Mouse (Mus musculus) liver, adult 2 months (tissue): Measurements from ENCODE around the gene Tns4. TPM values are rescaled to one million over a fixed set of nuclear protein-coding genes. Genes with fewer than 3 reads are reported as not detected.

Source experiments
- DNase-seq: peaks from one replicate; pipeline ENCODE4 v3.0.0-alpha.2; 2011; ENCODE audit warnings: low read depth, low spot score; ENCODE audit errors: extremely low read depth
- H3K27ac ChIP-seq: fragments of 200-500 bp; replicated peaks from 2 replicates; pipeline ENCODE4 v1.5.1; 2012; ENCODE audit warnings: low read depth, mild to moderate bottlenecking, control low read depth, inconsistent platforms, low read length; ENCODE audit not compliant: insufficient read depth
- H3K27me3 ChIP-seq: fragments of 200-500 bp; 2 replicates; pipeline ENCODE4 v1.6.1; 2012; ENCODE audit warnings: mild to moderate bottlenecking, moderate library complexity, low read length, inconsistent platforms; ENCODE audit not compliant: control insufficient read depth, insufficient read depth
- H3K36me3 ChIP-seq: fragments of 200-500 bp; 2 replicates; pipeline ENCODE4 v1.6.1; 2012; ENCODE audit warnings: low read length, inconsistent platforms; ENCODE audit not compliant: control insufficient read depth, insufficient read depth
- H3K4me1 ChIP-seq: fragments of 200-500 bp; 2 replicates; pipeline ENCODE4 v1.6.1; 2011; ENCODE audit warnings: low read length; ENCODE audit not compliant: control insufficient read depth, insufficient read depth
- H3K4me3 ChIP-seq: fragments of 200-500 bp; 2 replicates; pipeline ENCODE4 v1.5.1; 2011; ENCODE audit warnings: low read depth, mild to moderate bottlenecking, control low read depth, low read length, moderate library complexity; ENCODE audit not compliant: insufficient read depth
- H3K79me2 ChIP-seq: fragments of 200-500 bp; 2 replicates; pipeline ENCODE4 v1.6.1; 2012; ENCODE audit warnings: inconsistent platforms, mild to moderate bottlenecking, low read length, moderate library complexity; ENCODE audit not compliant: control insufficient read depth, insufficient read depth
- H3K9ac ChIP-seq: fragments of 200-500 bp; 2 replicates; pipeline ENCODE4 v1.6.1; 2012; ENCODE audit warnings: low read depth, mild to moderate bottlenecking, control low read depth, inconsistent platforms, low read length
- CTCF ChIP-seq: fragments of 200-500 bp; IDR thresholded peaks from 2 replicates; pipeline ENCODE4 v1.5.1; 2011; ENCODE audit warnings: low read depth, low read length, control low read depth
- POLR2A ChIP-seq: fragments of 200-500 bp; IDR thresholded peaks from 2 replicates; pipeline ENCODE4 v1.6.1; 2011; ENCODE audit warnings: low read length, control low read depth; ENCODE audit not compliant: insufficient read depth; ENCODE audit errors: extremely low read depth
- WGBS: fragments of 180-500 bp; shearing (Covaris S2); methylation state at CpG from one replicate; pipeline ENCODE4 v1.1.7; 2018; 5-methylcytosine and 5-hydroxymethylcytosine counted together
- polyA plus RNA-seq: library from polyadenylated mRNA; depleted of rRNA; stranded (reverse); fragments of >200 nt; gene quantifications from 2 replicates; pipeline ENCODE4 v1.2.3, GENCODE M21; 2012; rRNA removed
- total RNA-seq: library from RNA; depleted of rRNA; stranded (reverse); fragments of >200 nt; gene quantifications from 2 replicates; pipeline ENCODE4 v1.2.3, GENCODE M21; 2014; rRNA removed

Gene Tns4
- total RNA-seq (0.27 and 0.46 TPM in 2 replicates), polyA plus RNA-seq (0.27 and 1.2 TPM in 2 replicates)

GRCm38 (mm10) chr11:99089077-99089601, at the start of gene Tns4:
Gene Tns4 (minus strand): TSS chr11:99089306.
- no peak within 1 kb of the TSS for H3K27ac ChIP-seq
- TF ChIP-seq POLR2A = no peak
- TF ChIP-seq CTCF = no peak
- no peak within 1 kb of the TSS for H3K9ac ChIP-seq
- no peak within 1 kb of the TSS for H3K4me3 ChIP-seq
- no peaks in the 10 kb centered on the region for H3K27me3 ChIP-seq
- H3K4me1 ChIP-seq = no peaks in the 10 kb centered on the region
- DNase-seq = no peak
- 66% methylated on average over 14 of the region's 14 CpGs for WGBS
- no peaks in the 10 kb centered on the region for H3K79me2 ChIP-seq
- H3K36me3 ChIP-seq = no peaks in the 10 kb centered on the region

GRCm38 (mm10) chr11:99137385-99137784, 48.3 kb upstream of the Tns4 start:
- H3K27ac ChIP-seq = no peak overlapping the region
- 72% methylated on average over 4 of the region's 4 CpGs for WGBS
- H3K27me3 ChIP-seq = no peaks in the 10 kb centered on the region
- no peaks in the 10 kb centered on the region for H3K36me3 ChIP-seq
- TF ChIP-seq POLR2A (no peak), CTCF (no peak)
- H3K4me3 ChIP-seq = no peak overlapping the region
- H3K4me1 ChIP-seq = peaks cover 8% of the 10 kb centered on the region
- no peaks in the 10 kb centered on the region for H3K79me2 ChIP-seq
- H3K9ac ChIP-seq = no peak overlapping the region
- DNase-seq = no peak

- H3K9ac ChIP-seq = no peak overlapping the region
- no peaks in the 10 kb centered on the region for H3K36me3 ChIP-seq
- peaks cover 5% of the 10 kb centered on the region; the same call in 1 of the 2 replicates for H3K4me1 ChIP-seq
- H3K79me2 ChIP-seq = no peaks in the 10 kb centered on the region
- 88% methylated on average over 4 of the region's 4 CpGs for WGBS
- no peak for DNase-seq
- TF ChIP-seq CTCF (no peak), POLR2A (no peak)
- no peak overlapping the region for H3K27ac ChIP-seq
- no peaks in the 10 kb centered on the region for H3K27me3 ChIP-seq
- H3K4me3 ChIP-seq = no peak overlapping the region
These were observed 47.9 kb upstream of the Tns4 start for GRCm38 (mm10) chr11:99136961-99137360.

- Histone ChIP-seq H3K9ac (no peak overlapping the region), H3K4me3 (no peak overlapping the region), H3K36me3 (no peaks in the 10 kb centered on the region), H3K27ac (no peak overlapping the region), H3K4me1 (0 out of 2 replicates have a peak, but pooled peaks cover under 1% of the 10 kb centered on the region), H3K79me2 (no peaks in the 10 kb centered on the region), H3K27me3 (no peaks in the 10 kb centered on the region)
- WGBS = 97% methylated on average over 3 of the region's 3 CpGs
- TF ChIP-seq CTCF (no peak), POLR2A (no peak)
- DNase-seq = no peak
These were observed 47.3 kb upstream of the Tns4 start for GRCm38 (mm10) chr11:99136361-99136760.

GRCm38 (mm10) chr11:99135047-99135440, 45.9 kb upstream of the Tns4 start:
- H3K27me3 ChIP-seq = no peaks in the 10 kb centered on the region
- H3K36me3 ChIP-seq = no peaks in the 10 kb centered on the region
- TF ChIP-seq POLR2A (no peak), CTCF (no peak)
- 90% methylated on average over 8 of the region's 8 CpGs for WGBS
- no peak overlapping the region for H3K27ac ChIP-seq
- no peaks in the 10 kb centered on the region for H3K79me2 ChIP-seq
- H3K4me3 ChIP-seq = no peak overlapping the region
- H3K4me1 ChIP-seq = no peaks in the 10 kb centered on the region
- H3K9ac ChIP-seq = no peak overlapping the region
- no peak for DNase-seq

GRCm38 (mm10) chr11:99134266-99135046, 45.4 kb upstream of the Tns4 start:
- no peaks in the 10 kb centered on the region for H3K79me2 ChIP-seq
- WGBS = 72% methylated on average over 15 of the region's 15 CpGs
- H3K4me3 ChIP-seq = no peak overlapping the region
- no peaks in the 10 kb centered on the region for H3K27me3 ChIP-seq
- no peak overlapping the region for H3K27ac ChIP-seq
- TF ChIP-seq POLR2A (no peak), CTCF (no peak)
- H3K9ac ChIP-seq = no peak overlapping the region
- H3K4me1 ChIP-seq = no peaks in the 10 kb centered on the region
- no peak for DNase-seq
- H3K36me3 ChIP-seq = no peaks in the 10 kb centered on the region
